Mouse (Mus musculus) brain, adult 2 months (tissue): ENCODE results near the gene Adcy4.

ENCODE experiments used
- DNase-seq: peaks from one replicate; pipeline ENCODE4 v3.0.0; 2011; ENCODE audit warnings: low read depth, low spot score

Gene Adcy4

DNA sequence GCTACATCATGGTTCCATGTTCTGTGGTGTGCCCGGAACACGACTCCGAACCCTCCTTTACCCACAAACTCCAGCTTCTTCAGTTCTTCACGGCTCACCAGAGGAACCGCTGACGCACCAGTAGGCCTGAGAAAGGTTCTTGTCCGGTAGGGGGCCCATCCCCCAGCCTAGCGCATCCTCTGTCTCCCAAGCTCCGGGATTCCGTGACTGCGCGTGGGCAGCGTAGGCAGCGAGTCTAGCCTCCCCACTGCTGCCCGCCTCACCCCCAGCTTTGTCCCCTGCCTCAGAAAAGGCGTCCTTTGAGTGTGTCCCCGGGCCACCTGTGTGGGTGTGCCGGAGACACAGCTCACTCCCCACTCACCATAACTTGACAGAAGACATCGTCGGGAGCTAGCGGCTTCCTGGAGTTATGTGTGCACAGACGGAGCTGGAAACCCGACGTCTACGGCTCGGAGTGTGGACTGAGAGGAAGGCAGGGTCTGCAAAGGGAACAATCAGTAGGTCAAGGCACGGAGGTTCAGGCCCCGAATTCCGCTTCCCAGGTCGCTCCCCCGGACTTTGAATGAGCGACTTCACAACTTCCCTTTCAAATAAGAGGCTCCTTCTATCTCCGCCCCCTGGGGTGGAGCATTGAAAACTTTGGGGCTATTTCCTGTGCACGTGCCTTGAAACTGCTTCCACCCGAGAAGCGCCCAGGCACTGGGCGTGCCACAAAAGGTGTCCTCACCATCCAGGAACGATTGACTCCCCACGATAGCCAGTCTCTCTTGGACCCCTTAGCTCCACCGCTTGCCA, 4.6 kb upstream of the Adcy4 start, which contains the start of gene Ripk3:
TSS of gene Ripk3 (minus strand) at position 610 of the 795 bp plus-strand sequence.
- no peak for DNase-seq

DNA sequence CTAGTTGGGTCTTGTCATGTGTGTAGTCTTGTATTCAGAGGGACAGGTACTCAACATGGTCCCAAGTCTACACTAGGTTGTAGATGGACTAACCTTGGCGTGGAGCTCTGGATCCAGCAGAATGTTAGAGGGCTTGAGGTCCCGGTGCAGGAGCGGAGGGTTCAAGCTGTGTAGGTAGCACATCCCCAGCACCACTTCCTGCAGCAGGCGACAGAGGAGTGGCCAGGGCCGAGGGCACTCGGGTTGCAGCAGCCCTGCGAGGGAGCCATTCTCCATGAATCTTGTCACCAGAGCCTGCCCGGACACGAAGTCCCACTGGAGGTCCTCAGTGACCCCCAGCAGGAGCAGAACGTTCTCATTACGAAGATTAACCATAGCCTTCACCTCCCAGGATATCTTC, 3.8 kb upstream of the Adcy4 start:
- no peak for DNase-seq

DNA sequence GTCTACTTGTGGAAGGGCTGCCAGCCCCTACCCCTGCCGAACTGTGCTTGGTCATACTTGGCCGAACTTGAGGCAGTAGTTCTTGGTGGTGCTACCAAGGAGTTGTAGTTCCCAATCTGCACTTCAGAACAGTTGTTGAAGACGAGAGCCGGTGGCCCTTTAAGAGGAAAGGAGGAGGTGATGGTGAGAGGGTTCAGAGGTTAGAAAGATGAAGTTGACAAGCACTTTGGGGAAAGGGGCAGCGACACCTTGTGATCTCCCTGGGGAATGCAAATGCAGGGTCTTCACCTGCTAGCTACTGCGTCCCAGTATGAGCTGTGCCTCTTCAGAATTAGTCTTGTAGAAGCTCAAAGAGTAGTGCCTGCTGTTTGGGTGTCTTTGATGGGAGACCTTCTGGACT, 1.3 kb upstream of the Adcy4 start:
- no peak for DNase-seq

DNA sequence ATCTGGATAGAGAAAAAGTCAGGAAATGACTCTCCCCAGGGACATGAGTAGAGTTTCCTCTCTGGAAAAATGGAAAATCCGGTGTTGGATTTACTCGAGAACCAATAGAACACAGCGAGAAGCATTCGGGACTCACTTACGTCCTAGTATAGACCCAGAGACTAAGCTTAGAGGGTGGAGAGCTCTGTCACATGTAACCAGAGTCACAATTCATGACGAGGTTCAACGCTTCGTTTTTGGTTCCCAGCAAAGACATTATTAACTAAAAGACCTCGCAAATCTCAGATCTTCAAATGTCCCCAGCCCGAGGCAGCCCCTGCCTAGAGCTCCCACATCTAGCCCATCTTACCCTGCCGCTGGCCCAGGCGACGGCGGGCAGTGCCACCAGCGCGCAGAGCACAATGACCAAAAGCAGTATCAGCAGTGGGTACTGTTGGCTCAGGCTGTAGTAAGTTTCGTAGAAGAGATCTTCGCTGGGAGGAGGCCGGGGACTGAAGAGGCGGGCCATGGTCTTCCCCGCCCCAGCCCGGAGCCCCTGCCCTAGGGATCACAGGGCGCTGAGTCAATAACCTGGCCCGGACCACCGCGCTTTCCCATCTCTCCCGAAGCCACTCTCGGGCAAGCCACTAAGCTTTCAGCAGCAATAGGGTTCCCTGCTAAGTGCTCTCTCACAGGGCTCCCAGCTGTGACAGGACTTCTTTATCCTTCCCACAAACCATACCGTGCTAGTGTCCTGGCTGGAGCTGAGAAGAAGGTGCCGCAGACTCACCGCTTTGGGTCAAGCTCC, 531 bp downstream of the Adcy4 start:
- no peak for DNase-seq

DNA sequence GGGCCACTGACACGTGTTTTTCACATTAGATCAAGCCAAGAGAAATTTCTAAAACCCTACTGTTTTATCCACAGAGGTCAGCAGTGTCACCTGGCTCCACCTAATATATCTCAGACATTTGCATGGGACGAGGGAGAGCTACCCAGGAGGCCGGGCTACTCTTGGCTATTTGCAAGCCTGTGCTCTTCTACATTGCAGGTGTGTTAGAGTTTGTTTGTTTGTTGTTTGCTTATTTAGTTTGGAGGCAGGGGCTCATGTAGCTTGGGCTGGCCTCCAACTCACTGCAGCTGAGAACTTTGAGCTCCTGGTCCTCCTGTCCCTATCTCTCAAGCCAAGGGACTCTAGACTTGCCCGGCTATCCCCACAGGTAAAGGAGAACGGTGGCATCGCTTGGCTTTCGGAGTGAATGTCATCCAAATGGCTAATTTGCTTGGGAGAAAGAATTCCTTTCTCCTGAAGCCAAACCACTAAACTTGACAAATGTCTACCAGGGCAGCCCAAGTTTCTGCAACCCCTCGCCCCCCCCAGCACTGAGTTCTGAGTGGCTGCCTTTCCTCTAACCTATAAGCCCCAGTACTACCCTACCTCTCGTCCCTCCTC, 1.4 kb downstream of the Adcy4 start:
- no peak for DNase-seq

DNA sequence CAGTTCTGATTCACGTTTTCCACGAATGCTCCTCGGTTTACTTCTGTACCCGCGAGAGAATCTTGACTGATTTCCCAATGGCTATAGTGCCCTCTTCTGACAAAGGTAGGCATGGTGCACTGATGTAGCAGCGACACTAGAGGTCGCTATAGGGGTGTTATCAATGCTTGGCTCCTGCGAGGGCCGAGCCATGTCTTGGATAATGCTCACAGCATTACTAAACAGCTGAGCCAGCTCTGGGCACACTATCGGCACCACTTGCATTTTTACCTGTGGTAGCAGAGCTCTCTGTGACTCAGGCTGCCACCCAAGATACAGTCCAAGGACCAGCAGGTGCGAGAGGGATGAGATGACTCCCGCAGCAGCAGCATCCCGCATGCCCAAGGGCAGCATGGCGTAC, 2.6 kb downstream of the Adcy4 start:
- peak; percentile 88 for DNase-seq

DNA sequence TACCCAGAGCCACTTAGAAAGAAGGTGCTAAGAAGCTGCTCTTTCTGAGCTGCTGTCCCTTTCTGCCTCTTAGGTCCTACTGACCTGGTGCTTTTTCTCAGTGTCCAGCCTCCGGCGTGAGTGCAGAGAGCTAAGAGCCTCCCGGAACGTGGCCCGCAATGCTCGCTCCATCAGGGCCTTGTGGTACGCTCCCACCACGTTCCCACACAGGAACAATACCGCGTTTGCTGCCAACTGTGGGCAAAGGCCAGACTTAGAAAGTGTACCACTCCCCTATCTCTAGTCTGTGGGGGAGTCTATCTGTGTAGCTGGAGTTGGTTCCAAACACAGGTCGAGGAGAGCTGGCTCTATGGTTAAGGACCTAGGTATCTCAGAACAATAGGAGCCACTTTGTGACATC, 3.2 kb downstream of the Adcy4 start:
- no peak for DNase-seq

DNA sequence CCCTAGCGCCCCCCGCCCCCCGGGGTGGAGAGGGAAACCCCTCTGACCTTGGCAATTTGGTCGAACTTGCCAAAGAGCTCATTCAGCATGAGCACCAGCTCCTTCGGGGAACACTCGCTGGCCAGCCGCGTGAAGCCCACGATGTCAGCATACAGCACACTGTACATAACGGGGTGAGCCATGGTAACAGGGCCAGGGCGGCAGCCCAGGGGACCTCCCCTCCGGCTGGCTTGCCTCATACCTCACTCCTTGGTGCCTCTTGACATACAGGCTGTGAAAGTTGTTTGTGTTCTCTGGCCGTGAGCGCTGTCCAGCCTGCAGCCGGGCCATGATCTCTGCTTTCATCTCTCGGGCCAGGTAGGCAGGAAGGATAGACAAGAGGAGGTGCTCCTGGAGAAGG, 4.2 kb downstream of the Adcy4 start:
- no peak for DNase-seq

DNA sequence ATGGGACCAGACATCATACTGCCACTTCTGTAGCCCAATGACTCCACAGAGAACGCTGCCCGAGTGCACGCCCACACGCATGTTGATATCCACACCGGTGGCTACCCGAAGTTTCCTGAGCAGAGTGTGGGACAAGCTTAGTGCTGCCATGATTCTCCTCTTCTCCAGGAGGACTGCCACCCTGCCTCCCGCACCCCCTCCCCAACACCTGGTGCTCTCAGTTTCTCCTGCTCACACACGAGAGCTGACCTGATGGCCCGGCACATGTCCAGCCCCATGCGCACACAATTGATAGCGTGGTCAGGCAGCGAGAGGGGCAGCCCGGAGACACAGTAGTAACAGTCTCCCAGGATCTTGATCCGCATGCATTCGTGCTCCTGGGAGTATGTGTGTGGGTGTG, 5.2 kb downstream of the Adcy4 start:
- DNase-seq, result no peak

DNA sequence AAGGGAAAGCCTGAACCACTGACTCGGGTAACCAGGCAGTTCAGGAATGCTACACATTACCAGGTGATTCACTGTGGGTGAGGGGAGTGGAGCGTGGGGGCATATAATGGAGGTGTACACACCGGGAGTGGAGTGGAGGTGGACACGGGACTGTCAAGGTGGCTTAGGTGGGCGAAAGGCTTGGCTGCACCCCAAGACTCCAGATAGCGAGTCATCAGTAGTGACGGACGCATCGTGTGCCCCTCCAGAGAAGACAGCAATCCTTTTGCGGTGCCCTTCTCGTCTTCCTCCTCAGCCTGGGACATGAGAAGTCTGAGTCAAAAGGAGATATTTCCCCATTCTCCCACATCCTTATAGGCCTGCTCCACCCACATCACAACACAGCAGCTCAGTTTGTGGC, 6.1 kb downstream of the Adcy4 start:
- no peak for DNase-seq

DNA sequence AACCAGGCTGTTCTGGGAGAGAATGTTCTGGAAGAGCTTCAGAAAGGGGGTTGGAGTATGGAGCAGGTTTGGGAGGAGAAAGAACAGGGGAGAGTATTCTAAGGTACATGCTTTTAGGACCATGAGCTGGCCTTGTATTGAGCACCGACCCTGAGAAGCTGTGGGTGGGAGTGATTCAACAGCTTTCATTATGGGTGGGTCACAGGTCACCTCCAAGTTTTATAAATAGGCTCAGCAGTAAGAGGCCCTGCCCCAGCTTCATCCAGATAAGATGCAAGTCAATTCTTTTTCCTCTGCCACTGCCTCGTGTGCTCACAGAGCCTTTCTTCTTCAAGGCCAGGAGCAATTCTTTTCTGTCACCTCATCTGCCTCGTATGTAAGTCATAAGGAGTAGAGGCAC, 6.7 kb downstream of the Adcy4 start:
- no peak for DNase-seq

DNA sequence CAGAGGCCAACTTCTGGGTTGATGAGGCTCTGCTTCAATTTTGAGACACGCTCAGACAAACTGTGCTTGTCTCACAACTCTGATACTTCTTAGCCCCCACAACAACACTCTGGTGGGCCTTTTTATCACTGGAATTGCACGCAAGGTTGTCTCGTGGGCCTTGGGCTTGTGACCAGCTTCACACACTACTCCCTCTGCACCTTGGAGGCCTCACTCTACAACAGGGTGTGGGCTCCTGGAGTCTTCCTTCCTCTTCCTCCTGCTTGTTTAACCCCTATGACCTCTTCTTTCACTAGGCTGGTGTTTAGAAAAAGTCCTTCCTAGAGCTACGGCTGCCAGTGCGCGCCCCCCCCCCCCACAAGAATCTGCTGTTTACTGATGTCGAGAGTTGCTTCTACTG, 7.2 kb downstream of the Adcy4 start:
- no peak for DNase-seq

DNA sequence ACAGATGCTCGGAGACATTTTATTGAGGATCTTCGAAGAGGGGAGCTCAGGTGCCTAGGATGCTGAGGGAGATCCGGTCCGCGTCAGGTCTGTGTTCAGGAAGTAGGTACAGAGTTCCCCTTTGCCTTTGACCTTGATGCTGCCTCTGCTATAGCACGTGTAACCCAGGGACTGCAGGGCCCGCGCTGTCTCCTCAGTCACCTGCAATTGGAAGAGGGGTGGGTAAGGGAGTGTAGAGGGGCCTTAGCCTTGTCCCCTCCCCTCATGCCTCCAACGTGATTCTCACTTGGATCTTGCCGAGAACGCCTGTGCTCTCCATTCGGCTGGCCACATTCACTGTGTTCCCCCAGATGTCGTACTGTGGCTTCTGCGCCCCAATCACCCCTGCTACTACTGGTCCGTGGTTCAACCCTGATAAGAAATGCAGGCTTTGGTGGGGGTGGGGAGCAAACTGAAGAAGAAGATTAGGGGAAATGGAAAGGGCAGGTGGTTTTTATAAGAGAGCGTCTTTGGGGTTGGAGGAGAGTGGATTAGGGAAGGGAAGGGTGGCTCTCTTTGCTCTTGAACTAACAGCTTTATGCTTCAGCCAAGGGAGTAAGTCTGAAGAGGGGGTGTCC, 14.7 kb downstream of the Adcy4 start:
- no peak for DNase-seq

DNA sequence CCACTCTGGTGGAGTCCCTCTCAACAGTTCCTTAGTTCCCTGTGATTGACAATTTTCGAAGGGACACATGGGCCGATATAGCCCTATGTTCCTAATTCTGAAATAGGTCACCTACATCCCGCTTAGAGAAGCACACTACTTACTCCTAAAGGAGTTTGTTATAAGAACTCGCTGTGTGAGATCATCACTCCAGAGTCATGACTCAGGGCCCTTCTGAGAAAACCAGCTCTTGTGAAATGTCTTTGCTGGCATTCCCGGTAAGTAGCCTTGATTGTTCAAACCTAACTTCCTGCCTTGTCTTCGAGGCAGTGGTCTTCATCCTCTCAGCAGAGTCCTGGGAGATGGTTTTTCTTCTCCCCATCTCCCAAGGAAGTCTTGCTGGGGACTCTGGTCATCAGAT, 15.3 kb downstream of the Adcy4 start:
- no peak for DNase-seq

DNA sequence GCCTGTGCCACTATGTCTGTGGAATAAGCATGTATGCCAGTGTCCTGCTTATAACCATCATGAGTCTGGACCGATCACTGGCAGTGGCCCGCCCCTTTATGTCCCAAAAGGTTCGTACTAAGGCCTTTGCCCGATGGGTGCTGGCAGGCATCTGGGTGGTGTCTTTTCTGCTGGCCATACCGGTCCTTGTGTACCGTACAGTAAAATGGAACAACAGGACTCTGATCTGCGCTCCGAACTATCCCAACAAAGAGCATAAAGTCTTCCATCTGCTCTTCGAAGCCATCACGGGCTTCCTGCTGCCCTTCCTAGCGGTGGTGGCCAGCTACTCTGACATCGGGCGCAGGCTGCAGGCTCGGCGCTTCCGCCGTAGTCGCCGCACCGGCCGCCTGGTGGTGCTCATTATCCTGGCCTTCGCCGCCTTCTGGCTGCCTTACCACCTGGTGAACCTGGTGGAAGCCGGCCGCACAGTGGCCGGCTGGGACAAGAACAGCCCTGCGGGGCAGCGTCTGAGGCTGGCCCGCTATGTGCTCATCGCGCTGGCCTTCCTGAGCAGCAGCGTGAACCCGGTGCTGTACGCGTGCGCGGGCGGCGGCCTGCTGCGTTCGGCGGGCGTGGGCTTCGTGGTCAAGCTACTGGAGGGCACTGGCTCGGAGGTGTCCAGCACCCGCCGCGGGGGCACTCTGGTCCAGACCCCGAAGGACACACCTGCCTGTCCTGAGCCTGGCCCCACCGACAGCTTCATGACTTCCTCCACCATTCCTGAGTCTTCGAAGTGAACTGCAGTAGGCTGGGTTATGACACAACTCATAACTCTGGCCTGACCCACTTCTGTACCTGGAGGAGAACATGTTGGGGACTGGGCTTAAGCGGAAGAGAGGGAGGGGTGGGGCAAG, 16.1 kb downstream of the Adcy4 start:
- peak; percentile 83 for DNase-seq

DNA sequence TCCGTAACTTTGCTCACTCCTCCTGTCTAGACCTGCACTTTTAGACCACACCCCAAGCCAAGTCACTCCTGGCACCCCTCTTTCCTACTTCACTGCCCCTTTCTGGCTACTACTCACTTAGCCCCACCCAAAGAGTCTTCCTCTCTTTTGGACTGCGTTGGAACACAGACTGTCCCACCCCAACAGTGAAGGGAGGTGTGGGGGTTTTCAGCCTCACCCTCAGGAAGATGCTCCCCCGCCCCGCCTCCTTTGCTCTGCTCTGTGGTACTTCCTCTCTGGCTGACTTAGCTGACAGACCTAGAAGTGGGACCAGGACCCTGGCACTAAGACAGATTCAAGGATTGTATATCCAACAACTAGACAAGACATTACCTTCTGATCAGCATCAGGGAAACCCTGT, 18.2 kb downstream of the Adcy4 start, which contains the start of gene Ltb4r1:
TSS of gene Ltb4r1 (plus strand) at position 267 of the 400 bp plus-strand sequence.
- DNase-seq, result no peak

DNA sequence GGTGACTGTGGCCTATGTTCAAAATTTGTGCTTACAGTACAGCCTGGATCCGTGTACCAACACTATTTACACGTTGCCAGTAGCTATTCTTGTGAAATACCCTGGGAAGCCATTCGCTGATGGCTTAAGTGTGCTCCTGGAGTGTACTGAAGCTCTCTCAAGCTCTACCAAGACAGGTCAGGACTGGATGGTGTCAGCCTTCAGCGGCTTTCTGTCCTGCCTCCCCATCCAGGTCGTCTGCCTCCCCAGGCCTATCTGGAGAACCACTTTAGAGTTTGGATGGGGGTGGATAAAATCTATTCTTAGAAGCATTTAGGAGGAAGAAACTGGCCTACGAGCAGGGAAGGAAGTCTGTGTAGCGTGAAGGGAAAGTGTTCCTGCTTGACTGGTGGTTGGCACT, 20.7 kb downstream of the Adcy4 start:
- peak; percentile 18 for DNase-seq

DNA sequence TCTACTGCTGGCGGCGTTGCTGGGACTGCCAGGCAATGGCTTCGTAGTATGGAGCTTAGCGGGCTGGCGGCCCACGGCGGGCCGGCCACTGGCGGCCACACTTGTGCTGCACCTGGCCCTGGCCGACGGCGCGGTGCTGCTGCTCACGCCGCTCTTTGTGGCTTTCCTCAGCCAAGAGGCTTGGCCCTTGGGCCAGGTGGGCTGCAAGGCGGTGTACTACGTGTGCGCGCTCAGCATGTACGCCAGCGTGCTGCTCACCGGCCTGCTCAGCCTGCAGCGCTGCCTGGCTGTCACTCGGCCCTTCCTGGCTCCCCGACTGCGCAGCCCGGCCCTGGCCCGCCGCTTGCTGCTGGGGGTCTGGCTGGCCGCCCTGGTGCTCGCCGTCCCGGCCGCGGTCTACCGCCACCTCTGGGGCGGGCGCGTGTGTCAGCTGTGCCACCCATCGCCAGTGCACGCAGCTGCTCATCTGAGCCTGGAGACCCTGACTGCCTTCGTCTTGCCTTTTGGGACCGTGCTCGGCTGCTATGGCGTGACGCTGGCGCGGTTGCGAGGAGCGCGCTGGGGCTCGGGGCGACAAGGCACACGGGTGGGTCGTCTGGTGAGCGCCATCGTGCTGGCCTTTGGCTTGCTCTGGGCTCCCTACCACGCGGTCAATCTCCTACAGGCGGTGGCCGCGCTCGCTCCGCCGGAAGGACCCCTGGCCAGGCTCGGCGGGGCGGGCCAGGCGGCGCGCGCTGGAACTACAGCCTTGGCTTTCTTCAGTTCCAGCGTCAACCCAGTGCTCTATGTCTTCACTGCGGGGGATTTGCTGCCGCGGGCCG, 21.7 kb downstream of the Adcy4 start:
- DNase-seq, result peak; percentile 46

DNA sequence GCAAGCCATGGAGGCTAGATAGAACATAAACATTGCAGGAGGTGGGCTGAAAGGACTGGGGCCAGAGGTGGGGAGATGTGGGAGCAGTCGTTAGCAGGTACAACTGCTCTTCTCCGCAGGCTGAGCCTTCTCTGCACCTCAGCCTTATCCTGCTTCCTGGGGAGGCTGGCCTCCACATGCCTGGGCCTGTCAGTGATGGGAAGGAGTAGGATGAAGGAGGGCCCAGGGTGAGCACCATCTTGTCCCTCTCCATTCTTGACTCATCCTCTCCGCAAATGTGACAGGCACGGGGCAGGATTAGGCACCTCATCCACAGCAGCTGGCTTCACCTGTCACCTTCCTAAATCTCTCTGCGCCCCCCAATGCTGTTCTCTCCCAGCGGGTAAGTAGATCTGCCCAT, 22.7 kb downstream of the Adcy4 start, which contains the start of gene Ltb4r2:
TSS of gene Ltb4r2 (plus strand) at position 266 of the 400 bp plus-strand sequence.
- DNase-seq, result no peak

DNA sequence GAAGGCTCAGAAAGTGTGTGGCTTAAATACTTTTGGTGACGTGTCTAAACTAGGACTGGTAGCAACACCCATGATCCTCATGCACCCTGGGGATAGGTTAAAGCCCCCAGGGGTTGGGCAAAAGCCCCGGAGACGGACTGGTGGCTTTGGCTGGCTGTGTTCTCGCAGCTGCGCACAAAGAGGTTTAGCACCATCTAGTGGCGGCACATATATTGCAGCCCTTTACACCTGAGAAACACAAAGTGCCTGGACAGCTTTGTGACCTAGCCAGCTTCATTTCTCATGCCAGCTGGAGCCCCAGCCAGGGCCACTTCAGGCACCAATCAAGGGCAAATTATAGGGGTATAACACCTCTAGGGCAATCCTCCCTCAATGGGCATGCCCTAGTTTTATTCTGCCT, 23.7 kb downstream of the Adcy4 start:
- peak; percentile 79 for DNase-seq
